Mouse (Mus musculus) stomach, postnatal 0 days (tissue): ENCODE data around the gene Ss18l2.

Experiments used
- CTCF ChIP-seq: IDR thresholded peaks from 2 replicates; pipeline ENCODE4 v1.5.1; 2016; ENCODE audit warnings: antibody characterized with exemption, low read depth, mild to moderate bottlenecking, moderate library complexity
- EP300 ChIP-seq: optimal IDR thresholded peaks from 2 replicates; pipeline ENCODE3; 2016; ENCODE audit warnings: antibody characterized with exemption

- TF ChIP-seq CTCF = no peak
- TF ChIP-seq EP300 = no peak
These were observed 25.4 kb upstream of the Ss18l2 start for GRCm38 (mm10) chr9:121684702-121685101.
